ENCODE assay signal across 13 mouse cellular contexts in the genomic region with DNA sequence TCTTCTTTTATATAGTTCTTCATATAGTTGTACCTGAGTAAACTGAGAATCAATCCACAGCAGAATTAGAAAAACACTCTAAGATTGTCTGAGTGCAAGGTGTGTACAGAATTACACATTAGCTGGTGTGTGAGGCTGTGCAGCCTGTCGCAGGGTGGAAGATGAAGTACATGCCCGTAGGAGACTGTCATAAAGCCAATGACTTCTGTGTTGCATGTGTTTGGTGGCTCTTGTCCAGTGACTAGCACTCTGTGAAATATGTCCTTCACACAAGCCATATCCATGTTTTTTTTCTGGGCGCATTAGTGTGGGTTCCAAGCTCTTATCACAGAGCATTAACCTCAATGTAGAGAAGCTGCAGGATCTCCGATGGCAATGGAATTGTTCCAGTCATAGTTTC. TPM values are rescaled to one million over a fixed set of nuclear protein-coding genes. Genes with fewer than 3 reads are reported as not detected.
"Had no signal": no experiment of that assay in that cellular context is flagged by ENCODE, and none has a peak within 500 bp of the region (broad histone marks: within the 10 kb centered on the region; RNA-seq: fewer than 3 reads in every experiment).

No protein-coding gene starts in this region.

- DNase-seq: cerebellum, adult 8-10 months; cerebellum, adult 9-11 months; cerebellum, postnatal 36 days; embryo, embryonic 11 days; forebrain, postnatal 0 days; gastrocnemius, adult 2 months; gastrocnemius, postnatal 10 days; gastrocnemius, postnatal 14 days; gastrocnemius, postnatal 25 days; gastrocnemius, postnatal 36 days; heart, adult 18-20 months; heart, adult 2 months had no signal

RNA-seq across cellular contexts. Expression of a gene that starts 6.7 kb away (rescaled TPM):
- total RNA-seq: gastrocnemius, postnatal 25 days; granulocyte monocyte progenitor cell, adult 5-6 weeks had no signal
